Mouse (Mus musculus): Measurements from ENCODE around the gene Gm3752. TPM values are rescaled to one million over a fixed set of nuclear protein-coding genes. Genes with fewer than 3 reads are reported as not detected.

The Gm3752 gene
- polyA plus RNA-seq (2015; fragmentation: Illumina TruSeq; extraction: RNeasy Lipid Tissue Mini Kit (QIAGEN cat#74804); ENCODE audit: low read depth, low replicate concordance) = 1.0 TPM

DNA sequence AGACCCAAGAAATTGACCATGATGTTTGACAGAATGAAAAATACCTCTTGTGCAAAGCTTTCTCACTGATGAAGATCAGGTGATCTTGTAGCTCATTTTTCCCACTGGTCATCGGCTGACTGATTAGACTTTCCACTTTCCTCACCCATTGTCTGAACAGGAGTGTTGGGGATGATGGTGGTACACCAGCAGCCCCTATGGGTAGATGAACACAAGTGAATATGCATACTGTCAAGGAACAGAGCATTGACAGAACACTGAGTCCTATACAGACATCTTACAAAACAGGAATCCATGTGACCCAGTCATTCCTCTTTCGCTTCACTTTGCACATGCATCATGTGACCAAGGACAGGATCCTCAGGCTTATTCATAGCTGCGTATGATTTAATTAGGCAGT, at the start of gene Gm3752:
TSS of gene Gm3752 (minus strand) at position 101 of the 400 bp plus-strand sequence.

DNA sequence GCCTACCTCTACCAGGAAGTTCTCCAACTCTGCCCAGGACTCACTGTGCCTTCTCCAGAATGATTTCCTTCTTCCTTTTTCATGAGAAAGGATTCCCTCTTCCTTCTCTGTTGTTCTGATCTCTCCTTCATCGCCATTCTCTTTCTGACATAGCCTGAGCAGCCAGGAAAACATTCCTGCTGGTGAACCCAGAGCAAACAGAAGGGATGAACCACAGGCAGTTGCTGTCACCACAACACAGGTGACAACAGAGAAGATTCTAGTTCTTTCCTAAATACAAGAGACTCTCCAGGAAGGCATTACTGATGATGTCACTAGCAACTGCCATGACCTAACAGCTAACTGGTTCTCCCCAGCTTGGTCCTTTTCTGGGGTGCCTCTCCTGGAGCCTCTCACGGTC, 32.7 kb downstream of the Gm3752 start, which contains the start of gene Gm3755:
TSS of gene Gm3755 (minus strand) at position 101 of the 400 bp plus-strand sequence.

Other genes with a start within 250 kb of the Gm3752 start
- gene Gm3727, start 219.0 kb downstream of the Gm3752 start, polyA plus RNA-seq (2015; fragmentation: Illumina TruSeq; extraction: RNeasy Lipid Tissue Mini Kit (QIAGEN cat#74804); ENCODE audit: low read depth, low replicate concordance) = not detected
- 1.5 TPM for gene Gm3739, start 168.7 kb downstream of the Gm3752 start, polyA plus RNA-seq (2015; fragmentation: Illumina TruSeq; extraction: RNeasy Lipid Tissue Mini Kit (QIAGEN cat#74804); ENCODE audit: low read depth, low replicate concordance)
- gene Gm5797, start 151.4 kb downstream of the Gm3752 start, polyA plus RNA-seq (2015; fragmentation: Illumina TruSeq; extraction: RNeasy Lipid Tissue Mini Kit (QIAGEN cat#74804); ENCODE audit: low read depth, low replicate concordance) = not detected
- gene Gm8374, start 118.6 kb downstream of the Gm3752 start, polyA plus RNA-seq (2015; fragmentation: Illumina TruSeq; extraction: RNeasy Lipid Tissue Mini Kit (QIAGEN cat#74804); ENCODE audit: low read depth, low replicate concordance) = not detected
- gene Gm3755, start 32.8 kb downstream of the Gm3752 start, polyA plus RNA-seq (2015; fragmentation: Illumina TruSeq; extraction: RNeasy Lipid Tissue Mini Kit (QIAGEN cat#74804); ENCODE audit: low read depth, low replicate concordance) = not detected
- gene Gm3558, start 84.8 kb upstream of the Gm3752 start, polyA plus RNA-seq (2015; fragmentation: Illumina TruSeq; extraction: RNeasy Lipid Tissue Mini Kit (QIAGEN cat#74804); ENCODE audit: low read depth, low replicate concordance) = 2.9 TPM
- gene Gm10338, start 111.8 kb upstream of the Gm3752 start, polyA plus RNA-seq (2015; fragmentation: Illumina TruSeq; extraction: RNeasy Lipid Tissue Mini Kit (QIAGEN cat#74804); ENCODE audit: low read depth, low replicate concordance) = not detected
- gene Gm10128, start 160.2 kb upstream of the Gm3752 start, polyA plus RNA-seq (2015; fragmentation: Illumina TruSeq; extraction: RNeasy Lipid Tissue Mini Kit (QIAGEN cat#74804); ENCODE audit: low read depth, low replicate concordance) = not detected